Mouse (Mus musculus): ENCODE measurements at regions not wholly inside any gene's neighbourhood (a gene's known extent, or its start where the extent isn't known, plus 50 kb on each side); places are given as distances from the start of the nearest gene placed in this dataset.

GRCm38 (mm10) chr3:43923497-43923896 lies 1454.7 kb upstream of the Pcdh10 start:
- no peak for DNase-seq (ENCODE audit: low read depth, low spot score)

- DNase-seq (ENCODE audit: low read depth, low spot score), result peak; percentile 84
These were observed 1432.4 kb upstream of the Pcdh10 start for GRCm38 (mm10) chr3:43945780-43946179.
